7 mouse cellular contexts compared by ENCODE assay signal in the genomic region with DNA sequence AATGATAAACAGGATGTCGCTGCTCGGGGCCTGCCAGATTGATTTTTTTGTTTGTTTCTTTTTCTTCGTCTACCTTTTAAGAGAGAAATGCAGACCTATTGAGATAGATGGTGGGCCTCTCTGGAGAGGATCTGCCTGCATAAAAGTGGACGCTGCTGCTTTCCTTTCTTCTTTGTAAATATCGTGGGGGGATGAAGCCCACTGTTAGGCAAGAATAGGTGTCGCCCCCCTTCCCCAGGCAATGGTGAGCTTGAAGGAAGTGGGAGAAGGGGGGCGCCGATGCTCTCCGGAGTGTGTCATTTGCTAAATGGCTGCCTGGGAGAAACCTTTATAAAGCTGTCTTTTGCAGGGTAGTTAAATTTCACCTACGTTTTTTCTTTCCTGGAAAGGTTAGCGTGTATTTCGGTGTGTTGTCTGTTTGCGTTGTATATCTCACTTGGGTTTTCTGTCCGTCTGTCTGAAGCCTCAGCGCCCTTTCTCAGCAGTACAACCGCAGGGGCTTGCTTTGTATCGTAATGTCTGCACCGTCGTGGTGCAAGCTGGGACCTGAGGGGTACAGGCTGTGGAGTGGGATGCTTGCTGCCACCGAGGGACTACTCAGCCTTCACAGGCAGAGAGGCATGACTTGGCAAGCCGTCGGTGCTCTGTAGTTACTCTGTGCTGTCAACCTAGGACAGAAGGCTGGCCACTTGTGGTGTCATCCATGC. TPM values are rescaled to one million over a fixed set of nuclear protein-coding genes. Genes with fewer than 3 reads are reported as not detected.
DNase-seq lines count a peak whose midpoint lies in the region; ATAC-seq lines count a peak whose summit lies in the region.

No protein-coding gene starts in this region.

- peak; percentile 26; the same call in 1 of the 2 replicates for ATAC-seq in heart, embryonic 12.5 days (ENCODE audit: insufficient number of reproducible peaks, low FRiP score)
- 0 out of 2 replicates have a peak, but pooled peaks have one; percentile 35 for ATAC-seq in midbrain, embryonic 14.5 days (ENCODE audit: low FRiP score, low TSS enrichment)

- H3K27me3 ChIP-seq in heart, embryonic 12.5 days (replicated peaks), result no peaks in the 10 kb centered on the region
- H3K27me3 ChIP-seq in midbrain, embryonic 14.5 days (ENCODE audit: control insufficient read depth, insufficient read depth, low read length), result no peaks in the 10 kb centered on the region

- H3K36me3 ChIP-seq in heart, embryonic 12.5 days, result no peaks in the 10 kb centered on the region
- no peaks in the 10 kb centered on the region for H3K36me3 ChIP-seq in midbrain, embryonic 14.5 days (ENCODE audit: control insufficient read depth, insufficient read depth, low read length)

- no peaks in the 10 kb centered on the region for H3K9me3 ChIP-seq in heart, embryonic 12.5 days (replicated peaks)
- no peaks in the 10 kb centered on the region for H3K9me3 ChIP-seq in midbrain, embryonic 14.5 days (ENCODE audit: control insufficient read depth, low read length)

- peak; percentile 68 to 71 for DNase-seq in spleen, postnatal 10 days (ENCODE audit: low spot score in 2 of 2)
- no peak for DNase-seq in spleen, adult 12 weeks (ENCODE audit: low spot score)
- peak; percentile 51 to 68 for DNase-seq in kidney, postnatal 4 days
- peak; percentile 78 for DNase-seq in midbrain, embryonic 14.5 days
- DNase-seq in thymus, postnatal 4 days, result peak; percentile 73

- peaks cover 28% of the 10 kb centered on the region for H3K4me1 ChIP-seq in brown adipose tissue, adult 24 weeks (ENCODE audit: control insufficient read depth, insufficient read depth, insufficient read length, low read length)
- H3K4me1 ChIP-seq in heart, embryonic 12.5 days (replicated peaks), result peaks cover 52% of the 10 kb centered on the region
- peaks cover 55% of the 10 kb centered on the region for H3K4me1 ChIP-seq in midbrain, embryonic 14.5 days (ENCODE audit: control insufficient read depth, insufficient read depth, low read length)

- under 1% methylated on average over 22 of the region's 22 CpGs for WGBS in heart, embryonic 12.5 days
- WGBS in midbrain, embryonic 14.5 days, result 0% methylated on average over 22 of the region's 22 CpGs

- H3K9ac ChIP-seq in heart, embryonic 12.5 days, result peak overlapping the region; percentile 97
- peak overlapping the region; percentile 100 for H3K9ac ChIP-seq in midbrain, embryonic 14.5 days (replicated peaks; ENCODE audit: low read length)

- peak overlapping the region; percentile 96 for H3K4me2 ChIP-seq in heart, embryonic 12.5 days
- H3K4me2 ChIP-seq in midbrain, embryonic 14.5 days (ENCODE audit: low read length), result peak overlapping the region; percentile 100

- H3K27ac ChIP-seq in brown adipose tissue, adult 24 weeks (replicated peaks; ENCODE audit: low read depth, low read length), result peak overlapping the region; percentile 62
- peak overlapping the region; percentile 97 for H3K27ac ChIP-seq in heart, embryonic 12.5 days (ENCODE audit: poor library complexity, severe bottlenecking)
- H3K27ac ChIP-seq in midbrain, embryonic 14.5 days (replicated peaks; ENCODE audit: low read depth, low read length), result peak overlapping the region; percentile 99

- H3K4me3 ChIP-seq in brown adipose tissue, adult 24 weeks (ENCODE audit: insufficient read depth, low read depth, low read length), result peak overlapping the region; percentile 78
- peak overlapping the region; percentile 80 for H3K4me3 ChIP-seq in heart, embryonic 12.5 days
- H3K4me3 ChIP-seq in midbrain, embryonic 14.5 days (replicated peaks; ENCODE audit: low read depth, low read length), result peak overlapping the region; percentile 86

RNA-seq across cellular contexts. Expression of gene Prrc2b, which starts 0.9 kb away (rescaled TPM):
- polyA plus RNA-seq in brown adipose tissue, adult 24 weeks (2012; ENCODE audit: insufficient read depth, insufficient read length, missing spikeins), result 14.6 and 15.1 TPM in 2 replicates
- polyA plus RNA-seq in heart, embryonic 12.5 days (2016; fragmentation: Nextera tagmentation; extraction: Ambion mirVana), result 54.7 and 66.5 TPM in 2 replicates
- polyA plus RNA-seq in midbrain, embryonic 14.5 days (2014; fragmentation: Nextera tagmentation; extraction: Ambion mirVana), result 121 and 141 TPM in 2 replicates

RNA-seq across cellular contexts. Expression of gene Plpp7, which starts 56.5 kb away (rescaled TPM):
- polyA plus RNA-seq in brown adipose tissue, adult 24 weeks (2012; ENCODE audit: insufficient read depth, insufficient read length, missing spikeins), result 4.1 and 4.6 TPM in 2 replicates
- 11.4 and 13.6 TPM in 2 replicates for polyA plus RNA-seq in heart, embryonic 12.5 days (2016; fragmentation: Nextera tagmentation; extraction: Ambion mirVana)
- 21.6 and 24.4 TPM in 2 replicates for polyA plus RNA-seq in midbrain, embryonic 14.5 days (2014; fragmentation: Nextera tagmentation; extraction: Ambion mirVana)
